Mouse (Mus musculus): ENCODE results near the gene Jade1. TPM values are rescaled to one million over a fixed set of nuclear protein-coding genes. Genes with fewer than 3 reads are reported as not detected.

Jade1 gene
- polyA plus RNA-seq, 1 experiment from 2014 or later = 13.2 TPM

DNA sequence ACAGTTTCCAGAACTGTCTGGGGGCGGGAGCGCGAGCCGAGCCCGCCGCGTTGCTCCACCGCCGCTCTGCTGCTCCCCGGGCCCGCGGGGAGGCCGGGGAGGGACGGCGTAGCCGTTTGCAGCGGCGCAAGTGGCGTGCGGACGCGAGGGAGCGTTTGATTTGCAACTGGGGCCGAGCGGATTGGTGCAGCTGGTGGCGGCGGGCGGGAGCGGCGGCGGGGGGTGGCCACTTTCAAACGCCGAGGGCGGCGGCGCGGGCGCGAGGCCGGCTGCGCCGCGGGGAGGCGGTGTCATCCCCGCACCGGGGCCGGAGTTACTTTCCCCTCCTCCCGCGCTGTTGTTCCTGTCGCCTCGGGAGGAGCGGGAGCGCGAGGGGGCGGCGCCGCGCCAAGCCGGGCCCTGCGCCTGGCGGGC lies 9.9 kb downstream of the Jade1 start:
- Histone ChIP-seq H3K9ac (peak overlapping the region; percentile 77), H3K27ac (peak overlapping the region; percentile 89), H3K27me3 (0 out of 2 replicates have a peak, but pooled peaks cover 3% of the 10 kb centered on the region), H3K4me2 (replicated peaks) (peak overlapping the region; percentile 97), H3K36me3 (no peaks in the 10 kb centered on the region), H3K4me1 (no peaks in the 10 kb centered on the region), H3K9me3 (no peaks in the 10 kb centered on the region), H3K4me3 (peak overlapping the region; percentile 77)
- under 1% methylated on average over 48 of the region's 61 CpGs for WGBS
- peak; percentile 25 for ATAC-seq (ENCODE audit: insufficient number of reproducible peaks, insufficient read depth, low FRiP score, low TSS enrichment)

DNA sequence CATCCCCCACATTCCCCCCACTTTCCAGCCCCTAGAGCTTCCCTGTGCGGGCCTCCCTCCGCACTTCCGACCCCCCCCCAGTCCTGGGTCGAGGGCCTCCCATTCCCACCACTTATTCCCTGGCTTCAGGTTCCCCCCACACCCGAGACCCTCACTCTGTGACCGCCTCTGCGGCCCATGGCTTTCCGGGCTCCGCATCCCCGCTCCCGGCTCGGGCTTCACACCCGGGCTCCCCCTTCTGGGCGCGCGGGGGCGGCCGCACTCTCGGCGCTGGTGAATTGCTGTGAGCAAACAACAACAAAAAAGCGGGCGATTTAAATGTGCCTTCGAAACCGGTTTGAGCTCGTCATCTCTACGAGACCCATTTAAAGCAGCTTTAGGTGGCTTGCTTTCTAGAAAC lies 10.4 kb downstream of the Jade1 start:
- peak; percentile 53; the same call in 1 of the 2 replicates for ATAC-seq (ENCODE audit: insufficient number of reproducible peaks, insufficient read depth, low FRiP score, low TSS enrichment)
- 3% methylated on average over 26 of the region's 26 CpGs for WGBS
- no peaks in the 10 kb centered on the region for H3K4me1 ChIP-seq

DNA sequence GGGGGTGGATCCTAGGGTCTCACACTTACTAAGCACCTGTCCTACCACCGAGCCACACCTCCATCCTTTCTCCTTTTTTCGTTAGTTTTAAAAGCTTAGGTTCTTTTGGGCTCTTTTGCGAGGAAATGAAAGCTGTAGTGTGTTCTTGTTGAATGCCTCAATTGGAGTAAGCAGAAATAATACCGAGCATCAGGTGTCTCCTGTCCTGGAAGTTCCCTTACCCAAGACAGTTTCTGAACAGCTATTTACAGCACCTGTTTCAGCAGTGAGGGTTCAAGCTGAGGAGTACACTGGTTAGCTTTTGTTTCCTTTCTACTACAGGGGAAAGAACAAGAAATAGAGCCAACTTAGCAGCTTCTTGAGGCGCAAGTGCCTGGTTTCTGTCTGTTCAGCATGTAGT lies 14.4 kb downstream of the Jade1 start:
- Histone ChIP-seq H3K4me2 (replicated peaks) (no peak overlapping the region), H3K27me3 (0 out of 2 replicates have a peak, but pooled peaks cover 3% of the 10 kb centered on the region), H3K9ac (no peak overlapping the region), H3K36me3 (no peaks in the 10 kb centered on the region), H3K9me3 (no peaks in the 10 kb centered on the region), H3K4me1 (peaks cover 10% of the 10 kb centered on the region; the same call in 1 of the 2 replicates), H3K27ac (no peak overlapping the region), H3K4me3 (no peak overlapping the region)
- 74% methylated on average over 5 of the region's 5 CpGs for WGBS
- ATAC-seq (ENCODE audit: insufficient number of reproducible peaks, insufficient read depth, low FRiP score, low TSS enrichment) = no peak

More for the DNA sequence above, 10.4 kb downstream of the Jade1 start:
- Histone ChIP-seq H3K4me3 (peak overlapping the region; percentile 77), H3K27me3 (0 out of 2 replicates have a peak, but pooled peaks cover 3% of the 10 kb centered on the region), H3K27ac (peak overlapping the region; percentile 89), H3K4me2 (replicated peaks) (peak overlapping the region; percentile 97), H3K36me3 (no peaks in the 10 kb centered on the region), H3K9me3 (no peaks in the 10 kb centered on the region), H3K9ac (peak overlapping the region; percentile 77)

DNA sequence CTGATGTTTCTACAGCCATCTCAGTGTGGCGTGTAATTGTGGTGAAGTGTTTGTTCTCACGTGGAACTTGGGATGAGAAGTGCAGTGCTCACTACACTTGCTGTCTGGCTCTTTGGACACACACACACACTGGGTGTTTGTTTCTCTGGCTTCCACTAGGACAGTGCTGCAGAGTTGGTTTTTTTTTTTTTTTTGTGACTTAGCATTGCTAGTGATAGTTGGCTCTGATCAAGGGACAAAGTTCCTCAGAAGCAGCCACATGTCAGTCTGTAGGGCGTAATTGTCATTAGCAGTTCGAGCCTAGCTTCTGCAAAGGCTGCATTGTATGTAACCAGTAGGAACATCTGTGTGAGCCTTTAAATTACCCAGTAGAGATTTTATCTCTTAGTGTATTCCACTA lies 16.6 kb downstream of the Jade1 start:
- no peak for ATAC-seq (ENCODE audit: insufficient number of reproducible peaks, insufficient read depth, low FRiP score, low TSS enrichment)
- 72% methylated on average over 4 of the region's 4 CpGs for WGBS
- Histone ChIP-seq H3K4me3 (no peak overlapping the region), H3K36me3 (no peaks in the 10 kb centered on the region), H3K9me3 (no peaks in the 10 kb centered on the region), H3K9ac (no peak overlapping the region), H3K4me2 (replicated peaks) (no peak overlapping the region), H3K27ac (no peak overlapping the region), H3K4me1 (peaks cover 15% of the 10 kb centered on the region; the same call in 1 of the 2 replicates), H3K27me3 (0 out of 2 replicates have a peak, but pooled peaks cover 3% of the 10 kb centered on the region)

DNA sequence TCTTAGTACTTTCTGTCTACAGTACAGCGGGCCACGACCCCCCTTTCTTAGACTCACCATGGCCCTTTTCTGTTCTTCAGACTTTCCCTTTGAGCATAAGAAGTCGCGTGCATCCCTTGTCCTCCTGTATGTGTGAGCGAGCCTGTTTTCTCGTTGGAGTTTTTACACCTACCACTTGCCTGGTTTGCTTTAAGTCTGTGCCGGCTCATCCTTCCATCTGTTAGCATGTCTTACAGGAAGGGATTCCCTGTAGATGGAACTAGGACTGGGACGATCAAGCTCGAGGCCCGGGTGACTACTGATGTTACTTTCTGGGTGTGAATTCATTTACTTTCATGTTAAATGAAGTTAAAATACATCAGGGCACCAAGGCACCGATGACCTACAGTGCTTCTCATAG lies 17.4 kb downstream of the Jade1 start:
- Histone ChIP-seq H3K4me3 (no peak overlapping the region), H3K4me2 (replicated peaks) (no peak overlapping the region), H3K9ac (no peak overlapping the region), H3K4me1 (peaks cover 15% of the 10 kb centered on the region; the same call in 1 of the 2 replicates), H3K36me3 (no peaks in the 10 kb centered on the region), H3K9me3 (no peaks in the 10 kb centered on the region), H3K27ac (no peak overlapping the region), H3K27me3 (no peaks in the 10 kb centered on the region)
- 92% methylated on average over 11 of the region's 11 CpGs for WGBS
- ATAC-seq (ENCODE audit: insufficient number of reproducible peaks, insufficient read depth, low FRiP score, low TSS enrichment) = no peak

DNA sequence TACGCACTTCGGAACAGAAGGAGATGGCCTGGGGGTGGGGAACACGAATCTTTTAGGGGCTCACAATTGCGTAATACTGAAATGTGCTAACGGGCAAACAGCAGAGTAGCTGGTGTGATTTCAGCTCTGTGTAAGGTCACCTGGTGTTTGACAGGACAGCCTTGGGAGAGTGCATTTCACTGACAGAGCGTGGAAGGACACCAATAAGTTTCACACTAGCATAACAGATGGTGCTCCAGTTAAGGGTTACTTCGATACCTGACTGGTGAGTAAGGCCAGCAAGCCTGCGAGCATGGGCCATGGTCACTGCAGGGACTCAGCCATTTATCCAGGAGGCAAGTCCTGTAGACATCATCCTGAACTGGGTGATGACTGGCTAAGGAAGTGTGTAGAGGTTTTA lies 18.7 kb downstream of the Jade1 start:
- Histone ChIP-seq H3K9ac (no peak overlapping the region), H3K27me3 (no peaks in the 10 kb centered on the region), H3K27ac (no peak overlapping the region), H3K36me3 (no peaks in the 10 kb centered on the region), H3K4me1 (peaks cover 15% of the 10 kb centered on the region; the same call in 1 of the 2 replicates), H3K4me3 (no peak overlapping the region), H3K9me3 (no peaks in the 10 kb centered on the region), H3K4me2 (replicated peaks) (no peak overlapping the region)
- 61% methylated on average over 8 of the region's 8 CpGs for WGBS
- no peak for ATAC-seq (ENCODE audit: insufficient number of reproducible peaks, insufficient read depth, low FRiP score, low TSS enrichment)

DNA sequence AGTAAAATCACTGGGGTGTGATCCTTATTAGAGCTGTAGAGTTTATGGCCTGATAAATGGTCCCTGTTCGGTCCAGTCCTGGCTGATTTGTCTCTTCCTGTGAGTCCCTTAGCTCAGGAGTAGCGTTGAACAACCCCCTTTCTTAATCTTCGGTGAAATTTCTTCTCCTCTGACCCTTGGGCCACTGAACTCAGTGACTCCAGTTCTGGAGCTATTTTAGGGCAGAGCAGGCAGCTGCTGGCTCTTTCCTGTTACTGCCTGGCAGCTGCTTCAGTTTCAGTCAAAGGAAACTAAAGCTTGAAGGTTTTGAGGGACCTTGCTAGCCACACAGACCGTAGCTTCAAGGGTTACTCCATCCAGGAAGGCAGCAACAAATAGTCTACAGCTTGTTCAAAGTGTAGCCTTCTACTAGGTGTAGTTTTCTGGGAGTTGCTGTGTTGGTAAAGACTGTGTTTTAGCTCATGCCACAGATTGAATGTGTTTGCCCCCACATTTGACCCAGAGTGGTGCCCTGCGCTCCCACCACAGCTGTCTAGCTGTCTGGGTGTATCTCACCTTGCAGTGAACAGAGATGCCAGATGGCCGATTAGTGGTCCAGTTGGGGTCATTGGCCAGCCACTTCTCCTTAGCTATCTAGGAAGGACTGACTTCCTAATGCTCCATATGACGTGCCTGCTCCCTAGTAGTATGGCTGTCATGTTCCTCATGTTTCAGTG lies 19.3 kb downstream of the Jade1 start:
- no peak for ATAC-seq (ENCODE audit: insufficient number of reproducible peaks, insufficient read depth, low FRiP score, low TSS enrichment)

DNA sequence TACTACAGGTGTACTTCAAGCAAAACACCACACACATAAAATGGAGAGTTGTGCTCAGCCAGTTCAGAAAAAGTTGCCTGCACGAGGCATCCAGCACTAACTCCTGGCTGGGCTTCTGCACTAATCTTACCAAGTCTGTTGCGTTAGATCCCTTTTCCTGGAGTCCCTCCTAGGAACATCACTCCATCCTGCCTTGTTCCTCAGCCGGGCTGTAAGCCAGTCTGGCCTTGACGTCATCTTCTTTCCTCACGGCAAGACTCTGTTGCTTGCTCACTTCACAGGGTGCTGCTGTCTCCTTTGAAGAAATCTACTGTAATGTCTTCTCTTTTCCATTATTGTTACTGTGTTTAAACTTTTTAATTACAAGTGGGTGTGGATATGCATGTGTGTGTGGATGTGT lies 20.4 kb downstream of the Jade1 start:
- WGBS = 79% methylated on average over 5 of the region's 5 CpGs
- Histone ChIP-seq H3K4me3 (no peak overlapping the region), H3K36me3 (no peaks in the 10 kb centered on the region), H3K27ac (no peak overlapping the region), H3K9me3 (no peaks in the 10 kb centered on the region), H3K4me1 (peaks cover 21% of the 10 kb centered on the region; the same call in 1 of the 2 replicates), H3K27me3 (no peaks in the 10 kb centered on the region), H3K4me2 (replicated peaks) (no peak overlapping the region), H3K9ac (no peak overlapping the region)
- ATAC-seq (ENCODE audit: insufficient number of reproducible peaks, insufficient read depth, low FRiP score, low TSS enrichment) = no peak

More for the DNA sequence above, 19.3 kb downstream of the Jade1 start:
- Histone ChIP-seq H3K9me3 (no peaks in the 10 kb centered on the region), H3K36me3 (no peaks in the 10 kb centered on the region), H3K4me3 (no peak overlapping the region), H3K4me2 (replicated peaks) (no peak overlapping the region), H3K4me1 (peaks cover 15% of the 10 kb centered on the region; the same call in 1 of the 2 replicates), H3K27me3 (no peaks in the 10 kb centered on the region), H3K27ac (no peak overlapping the region), H3K9ac (no peak overlapping the region)
- 43% methylated on average over 7 of the region's 7 CpGs for WGBS

DNA sequence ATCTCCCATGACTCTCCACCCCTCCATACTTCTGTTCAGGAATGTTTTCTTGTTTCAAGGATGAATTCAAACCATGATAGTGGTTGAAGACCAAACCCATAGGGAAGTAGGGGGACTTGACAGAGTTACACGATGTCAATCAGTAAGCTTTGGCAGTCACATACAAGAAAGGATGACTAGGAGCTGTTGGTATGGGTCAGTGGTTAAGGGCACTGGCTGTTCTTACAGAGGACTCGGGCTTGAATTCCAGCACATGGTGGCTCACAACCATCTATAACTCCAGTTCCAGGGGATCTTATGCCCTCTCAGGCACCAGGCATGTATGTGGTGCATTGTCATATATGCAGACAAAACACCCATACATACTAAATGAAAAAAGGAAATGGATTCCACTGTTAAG lies 21.7 kb downstream of the Jade1 start:
- H3K4me3 ChIP-seq = no peak overlapping the region
- H3K36me3 ChIP-seq = no peaks in the 10 kb centered on the region
- WGBS = 85% methylated on average over 2 of the region's 2 CpGs
- H3K27ac ChIP-seq = no peak overlapping the region
- H3K4me2 ChIP-seq (replicated peaks) = no peak overlapping the region
- no peaks in the 10 kb centered on the region for H3K9me3 ChIP-seq
- H3K4me1 ChIP-seq = peaks cover 27% of the 10 kb centered on the region; the same call in 1 of the 2 replicates
- H3K9ac ChIP-seq = no peak overlapping the region
- H3K27me3 ChIP-seq = no peaks in the 10 kb centered on the region
- ATAC-seq (ENCODE audit: insufficient number of reproducible peaks, insufficient read depth, low FRiP score, low TSS enrichment) = no peak

DNA sequence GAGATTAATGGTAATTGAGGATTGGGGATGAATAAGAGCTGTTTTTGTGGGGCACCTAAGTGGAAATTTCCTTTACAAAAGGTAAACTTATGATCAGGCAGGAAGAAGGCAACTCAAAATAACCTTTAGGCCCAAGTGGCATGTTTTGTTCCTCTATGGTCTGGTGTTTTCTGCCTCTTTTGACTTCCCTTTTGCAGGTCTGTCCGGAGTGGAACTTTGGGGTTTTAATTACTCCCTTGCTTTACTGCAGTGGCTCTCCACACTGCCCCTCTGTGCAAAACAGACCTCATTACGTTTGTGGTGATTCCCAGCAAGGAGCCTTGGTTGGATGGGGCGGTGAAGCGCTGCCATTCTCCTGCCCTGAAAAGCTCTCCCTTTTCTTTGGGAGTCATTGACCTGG lies 24.3 kb downstream of the Jade1 start:
- Histone ChIP-seq H3K27me3 (no peaks in the 10 kb centered on the region), H3K4me2 (replicated peaks) (no peak overlapping the region), H3K27ac (no peak overlapping the region), H3K9me3 (no peaks in the 10 kb centered on the region), H3K4me1 (peaks cover 17% of the 10 kb centered on the region; the same call in 1 of the 2 replicates), H3K4me3 (no peak overlapping the region), H3K36me3 (no peaks in the 10 kb centered on the region), H3K9ac (no peak overlapping the region)
- WGBS = 43% methylated on average over 4 of the region's 4 CpGs
- no peak for ATAC-seq (ENCODE audit: insufficient number of reproducible peaks, insufficient read depth, low FRiP score, low TSS enrichment)

DNA sequence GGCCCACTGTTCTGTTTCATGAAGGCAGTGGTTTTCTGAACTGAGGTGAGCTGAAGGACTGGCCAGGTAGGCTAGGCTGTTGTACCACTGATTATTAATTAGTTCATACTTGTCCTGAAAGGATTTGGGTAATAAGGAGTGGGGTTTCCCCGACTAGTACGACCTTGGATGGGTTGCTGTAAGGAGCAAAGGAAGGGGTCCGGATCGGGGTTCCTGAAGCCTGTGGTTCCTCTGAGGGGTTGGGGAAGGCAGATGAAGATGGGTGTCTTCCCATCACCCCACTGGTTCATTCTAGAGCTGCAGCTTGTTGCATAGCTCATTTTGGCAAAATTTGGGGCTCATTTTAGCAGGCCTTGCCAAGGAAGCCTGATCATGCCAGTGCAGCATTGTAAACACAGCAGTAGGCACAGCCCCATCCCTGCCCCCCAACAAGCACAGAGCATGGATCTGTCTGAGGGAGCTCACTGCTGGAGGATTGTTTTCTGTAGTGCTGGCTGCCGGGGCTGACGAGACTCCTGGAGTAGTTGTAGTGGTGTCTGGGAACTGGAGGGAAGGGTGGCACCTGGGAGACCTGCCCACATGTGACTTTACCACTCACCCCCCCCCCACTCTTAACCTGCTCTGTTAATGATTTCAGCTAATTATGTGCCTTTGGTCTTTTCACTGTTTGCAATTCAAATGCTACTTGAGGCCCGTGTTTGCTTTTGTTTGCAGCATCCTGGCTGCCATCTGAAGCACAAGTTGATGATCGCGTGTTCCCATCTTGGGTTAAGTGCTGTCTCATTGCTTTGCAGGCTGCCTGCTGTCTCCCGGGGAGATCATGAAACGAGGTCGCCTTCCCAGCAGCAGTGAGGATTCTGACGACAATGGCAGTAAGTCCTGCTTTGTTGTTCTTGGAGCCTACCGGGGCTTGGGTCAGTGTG lies 25.1 kb downstream of the Jade1 start:
- ATAC-seq (ENCODE audit: insufficient number of reproducible peaks, insufficient read depth, low FRiP score, low TSS enrichment) = no peak
- no peaks in the 10 kb centered on the region for H3K36me3 ChIP-seq
- H3K27ac ChIP-seq = no peak overlapping the region
- H3K27me3 ChIP-seq = no peaks in the 10 kb centered on the region
- no peak overlapping the region for H3K9ac ChIP-seq
- peaks cover 11% of the 10 kb centered on the region; the same call in 1 of the 2 replicates for H3K4me1 ChIP-seq
- WGBS = 47% methylated on average over 14 of the region's 14 CpGs
- H3K4me2 ChIP-seq (replicated peaks) = no peak overlapping the region
- no peak overlapping the region for H3K4me3 ChIP-seq
- H3K9me3 ChIP-seq = no peaks in the 10 kb centered on the region
